Mouse (Mus musculus) T-cell, adult 66 days (primary cell): ENCODE measurements around the gene Gcnt3. TPM values are rescaled to one million over a fixed set of nuclear protein-coding genes. Genes with fewer than 3 reads are reported as not detected.

ENCODE experiments used
- total RNA-seq, 2 experiments: library from RNA; stranded (reverse); gene quantifications; 3 replicates in 1 of 2; 4 replicates in 1 of 2; pipeline ENCODE4 v1.2.4; 2023

The Gcnt3 gene
- total RNA-seq: not detected

GRCm38 (mm10) chr9:70037988-70038387, at the start of gene Gcnt3:
Gcnt3 (minus strand) TSS chr9:70038088.

GRCm38 (mm10) chr9:70012408-70012901, 25.4 kb downstream of the Gcnt3 start, which contains the start of gene Gtf2a2:
Gtf2a2 (plus strand) TSS chr9:70012550.

GRCm38 (mm10) chr9:69989303-69990121, 48.4 kb downstream of the Gcnt3 start, which contains the start of gene Bnip2:
Bnip2 (plus strand) TSS chr9:69989466.

Other genes with a start within 250 kb of the Gcnt3 start
- gene Bnip2, start 48.6 kb downstream of the Gcnt3 start, total RNA-seq: 10 to 100 TPM; 55.8 to 85.3 TPM
- gene Gtf2a2, start 25.5 kb downstream of the Gcnt3 start, total RNA-seq: 10 to 100 TPM; 80.1 to 99.7 TPM
- not detected for gene Fam81a, start 104.5 kb upstream of the Gcnt3 start, total RNA-seq
- gene Myo1e, start 169.3 kb upstream of the Gcnt3 start, total RNA-seq: 1 to 10 TPM; 5.0 to 9.7 TPM